Mouse (Mus musculus) right cerebral cortex, postnatal 25 days (tissue): ENCODE measurements around the gene Syt12.

ENCODE experiments used
- DNase-seq: peaks from one replicate; pipeline ENCODE4 v3.0.0; 2022

Syt12 gene

GRCm38 (mm10) chr19:4397798-4398629 lies 79.2 kb downstream of the Syt12 start, which contains the start of gene Kdm2a:
TSS of gene Kdm2a (minus strand) at chr19:4398285.
- peak; percentile 60 for DNase-seq

- peak; percentile 94 for DNase-seq
Measured at GRCm38 (mm10) chr19:4396998-4397797, 80.0 kb downstream of the Syt12 start.

- DNase-seq = peak; percentile 23
Measured at GRCm38 (mm10) chr19:4396081-4396997, 80.9 kb downstream of the Syt12 start.
